Mouse (Mus musculus): Measurements from ENCODE around the gene Ehmt2. TPM values are rescaled to one million over a fixed set of nuclear protein-coding genes. Genes with fewer than 3 reads are reported as not detected.
"Not testable (repeated sequence)": the region's sequence is repeated elsewhere in the genome, so short reads cannot be mapped to it uniquely, and the experiment has no call there.

Gene Ehmt2
- polyA plus RNA-seq, 1 experiment from 2014 or later, result 90.1 TPM

DNA sequence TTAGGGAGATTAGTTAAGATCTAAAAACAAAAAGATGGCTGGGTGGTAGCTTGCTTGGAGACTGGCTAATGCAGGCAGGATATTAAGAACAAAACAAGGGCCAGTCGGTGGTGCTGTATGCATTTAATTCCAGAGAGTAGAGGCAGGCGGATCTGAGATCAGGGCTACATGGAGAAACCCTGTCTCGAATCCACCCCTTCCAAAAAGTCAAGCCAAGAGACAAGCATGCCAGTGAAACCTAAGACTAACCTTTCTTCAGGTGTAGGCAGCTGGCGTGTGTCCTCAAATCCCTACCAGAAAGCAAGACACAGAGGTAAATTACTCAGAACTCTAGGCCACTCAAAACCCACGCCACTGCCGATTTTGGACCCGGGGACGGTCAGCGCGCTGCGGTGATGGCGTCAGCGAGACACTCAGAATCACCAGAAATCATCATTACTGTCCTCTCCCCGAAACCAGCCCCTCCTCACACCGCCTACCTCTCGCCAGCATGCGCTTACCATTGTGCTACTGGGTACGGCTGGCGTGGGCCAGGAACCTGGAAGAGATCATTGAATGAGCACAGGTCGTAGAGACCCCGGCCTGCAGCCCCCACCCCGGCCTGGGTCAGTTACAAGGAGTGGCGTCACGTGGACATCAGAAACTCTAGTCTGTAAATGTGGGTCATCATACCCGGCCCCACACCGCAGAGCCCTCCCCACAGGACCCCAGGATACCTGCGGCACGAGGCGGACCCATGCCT, 53.5 kb downstream of the Ehmt2 start:
- Histone ChIP-seq H3K27ac (peak overlapping the region; percentile 92), H3K36me3 (peaks cover 18% of the 10 kb centered on the region), H3K9ac (peak overlapping the region; percentile 98), H3K4me3 (peak overlapping the region; percentile 80), H3K4me2 (peak overlapping the region; percentile 77), H3K9me3 (no peaks in the 10 kb centered on the region), H3K27me3 (peaks cover 20% of the 10 kb centered on the region), H3K4me1 (replicated peaks) (peaks cover 16% of the 10 kb centered on the region)
- ATAC-seq (ENCODE audit: low FRiP score), result peak; percentile 5
- under 1% methylated on average over 29 of the region's 29 CpGs for WGBS

DNA sequence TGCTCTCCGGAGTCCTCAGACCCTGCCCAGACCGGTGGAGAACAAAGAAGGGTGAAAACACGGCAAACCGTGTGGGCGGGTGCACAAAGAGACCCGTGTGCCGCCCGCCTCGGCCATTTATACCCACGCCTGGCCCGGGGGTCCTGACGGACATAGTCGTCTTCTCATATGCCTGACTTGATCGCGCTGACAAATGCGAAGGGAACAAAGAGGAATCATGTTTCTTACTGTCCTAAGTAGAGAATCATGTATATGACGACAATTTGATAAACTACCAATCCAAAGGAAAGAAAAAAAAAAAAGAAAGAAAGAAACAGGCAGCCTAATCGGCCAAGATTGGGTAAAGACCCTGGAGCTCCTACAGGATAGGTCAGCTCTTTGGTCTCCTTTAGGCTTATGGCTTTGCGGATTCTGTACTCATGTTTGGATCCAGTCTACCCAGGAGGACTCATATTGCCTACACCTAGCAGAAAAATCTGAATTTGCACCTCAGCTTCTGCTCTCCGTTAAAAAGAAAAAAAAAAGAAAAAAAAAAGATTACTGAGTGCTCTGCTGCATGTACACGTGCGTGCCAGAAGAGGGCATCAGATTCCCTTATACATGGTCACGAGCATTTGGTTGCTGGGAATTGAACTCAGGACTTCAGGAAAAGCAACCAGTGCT, 54.2 kb downstream of the Ehmt2 start:
- Histone ChIP-seq H3K9me3 (no peaks in the 10 kb centered on the region), H3K4me3 (peak overlapping the region; percentile 80), H3K4me2 (peak overlapping the region; percentile 77), H3K27ac (peak overlapping the region; percentile 92), H3K36me3 (peaks cover 18% of the 10 kb centered on the region), H3K9ac (peak overlapping the region; percentile 98), H3K4me1 (replicated peaks) (peaks cover 16% of the 10 kb centered on the region), H3K27me3 (peaks cover 22% of the 10 kb centered on the region)
- peak; percentile 84 for ATAC-seq (ENCODE audit: low FRiP score)
- under 1% methylated on average over 23 of the region's 23 CpGs for WGBS

DNA sequence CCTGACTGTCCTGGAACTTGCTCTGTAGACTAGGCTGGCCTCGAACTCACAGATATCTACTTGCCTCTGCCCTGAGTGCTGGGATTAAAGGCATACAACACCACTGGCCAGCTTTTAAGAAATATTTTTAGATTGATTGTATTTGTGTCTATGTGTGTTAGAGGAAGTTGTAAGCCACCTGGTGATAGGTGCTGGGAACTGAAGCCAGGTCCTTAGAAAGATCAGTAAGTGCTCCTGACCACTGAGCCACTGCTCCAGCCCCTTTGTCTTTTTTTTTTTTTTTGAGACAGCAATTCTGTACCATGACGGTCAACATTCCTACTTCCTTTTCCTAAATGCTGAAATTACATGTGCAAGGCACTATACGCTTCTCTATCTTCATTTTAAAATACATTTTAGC, 55.0 kb downstream of the Ehmt2 start:
- no peak for ATAC-seq (ENCODE audit: low FRiP score)
- peaks cover 22% of the 10 kb centered on the region for H3K27me3 ChIP-seq
- H3K9ac ChIP-seq, result no peak overlapping the region
- peaks cover 18% of the 10 kb centered on the region for H3K36me3 ChIP-seq
- 87% methylated on average over 3 of the region's 3 CpGs for WGBS
- no peaks in the 10 kb centered on the region for H3K9me3 ChIP-seq
- H3K4me2 ChIP-seq, result peak overlapping the region; percentile 77; the same call in 1 of the 2 replicates
- peak overlapping the region; percentile 80 for H3K4me3 ChIP-seq
- H3K4me1 ChIP-seq (replicated peaks), result peaks cover 16% of the 10 kb centered on the region
- peak overlapping the region; percentile 92; the same call in 1 of the 2 replicates for H3K27ac ChIP-seq

DNA sequence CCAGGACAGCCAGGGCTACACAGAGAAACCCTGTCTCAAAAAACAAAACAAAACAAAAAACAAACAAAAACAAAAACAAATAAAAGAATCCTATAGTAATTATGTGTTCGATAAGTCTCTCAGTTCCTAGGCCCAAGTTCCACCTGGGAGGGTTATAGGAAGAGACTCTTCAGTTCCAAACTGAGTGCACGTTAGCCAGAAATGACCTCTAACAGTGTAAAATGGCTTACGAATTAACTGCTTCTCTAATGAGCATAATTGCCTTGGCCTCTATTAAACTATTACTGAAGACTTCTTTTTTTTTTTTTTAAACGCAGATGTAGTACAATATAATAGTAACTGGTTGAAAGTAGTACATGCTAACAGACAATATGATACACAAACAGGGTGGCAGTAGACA, 55.6 kb downstream of the Ehmt2 start:
- no peaks in the 10 kb centered on the region for H3K9me3 ChIP-seq
- 92% methylated on average over 4 of the region's 4 CpGs for WGBS
- peaks cover 22% of the 10 kb centered on the region for H3K27me3 ChIP-seq
- H3K4me3 ChIP-seq, result no peak overlapping the region
- H3K4me2 ChIP-seq, result no peak overlapping the region
- H3K27ac ChIP-seq, result no peak overlapping the region
- ATAC-seq (ENCODE audit: low FRiP score), result no peak
- H3K4me1 ChIP-seq (replicated peaks), result peaks cover 16% of the 10 kb centered on the region
- peaks cover 18% of the 10 kb centered on the region for H3K36me3 ChIP-seq
- H3K9ac ChIP-seq, result no peak overlapping the region

DNA sequence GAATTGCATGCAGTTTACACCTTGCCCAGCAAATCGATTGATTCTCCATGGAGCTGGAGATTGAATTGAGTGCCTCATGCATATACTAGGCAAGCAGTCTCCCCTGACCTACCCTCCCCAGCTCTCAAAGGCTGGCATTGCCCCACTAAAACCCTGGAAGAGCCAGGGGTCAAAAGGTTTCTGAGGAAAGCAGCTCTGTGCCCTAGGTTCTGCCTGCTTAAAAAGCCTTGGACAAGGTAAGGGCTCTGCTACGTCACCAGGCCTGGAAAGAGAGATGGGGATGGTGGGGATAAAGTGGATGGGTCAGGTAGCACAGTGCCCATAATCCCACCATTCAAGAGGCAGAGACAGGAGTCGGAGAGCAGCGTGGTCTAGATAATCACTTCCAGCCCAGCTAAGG, 56.6 kb downstream of the Ehmt2 start:
- 88% methylated on average over 4 of the region's 4 CpGs for WGBS
- no peaks in the 10 kb centered on the region for H3K9me3 ChIP-seq
- no peak overlapping the region for H3K4me3 ChIP-seq
- ATAC-seq (ENCODE audit: low FRiP score), result no peak
- peak overlapping the region; percentile 35; the same call in 1 of the 2 replicates for H3K9ac ChIP-seq
- peaks cover 12% of the 10 kb centered on the region for H3K36me3 ChIP-seq
- peaks cover 28% of the 10 kb centered on the region for H3K27me3 ChIP-seq
- no peak overlapping the region for H3K4me2 ChIP-seq
- H3K4me1 ChIP-seq (replicated peaks), result peaks cover 18% of the 10 kb centered on the region
- no peak overlapping the region for H3K27ac ChIP-seq

DNA sequence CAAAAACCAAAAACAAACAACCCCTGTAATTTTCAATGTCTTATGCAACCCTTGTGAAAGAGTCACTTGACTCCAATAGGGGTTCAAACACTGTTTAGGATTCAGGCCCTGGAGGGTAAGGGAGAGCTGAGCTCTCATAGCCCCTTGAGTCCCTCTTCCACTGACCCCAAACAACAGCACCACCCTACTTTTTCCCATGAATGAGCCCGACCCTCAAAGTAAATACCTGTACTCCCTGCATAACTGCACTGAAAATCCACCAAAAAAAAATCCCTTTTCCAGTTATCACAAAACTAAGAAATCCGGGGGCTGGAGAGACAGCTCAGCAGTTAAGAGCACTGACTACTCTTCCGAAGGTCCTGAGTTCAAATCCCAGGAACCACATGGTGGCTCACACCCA, 57.6 kb downstream of the Ehmt2 start:
- peaks cover 37% of the 10 kb centered on the region for H3K27me3 ChIP-seq
- 78% methylated on average over 3 of the region's 3 CpGs for WGBS
- peaks cover 13% of the 10 kb centered on the region for H3K4me1 ChIP-seq (replicated peaks)
- H3K9me3 ChIP-seq, result no peaks in the 10 kb centered on the region
- H3K4me2 ChIP-seq, result no peak overlapping the region
- no peak for ATAC-seq (ENCODE audit: low FRiP score)
- no peak overlapping the region for H3K4me3 ChIP-seq
- no peak overlapping the region for H3K27ac ChIP-seq
- no peak overlapping the region for H3K9ac ChIP-seq
- peaks cover 2% of the 10 kb centered on the region for H3K36me3 ChIP-seq

DNA sequence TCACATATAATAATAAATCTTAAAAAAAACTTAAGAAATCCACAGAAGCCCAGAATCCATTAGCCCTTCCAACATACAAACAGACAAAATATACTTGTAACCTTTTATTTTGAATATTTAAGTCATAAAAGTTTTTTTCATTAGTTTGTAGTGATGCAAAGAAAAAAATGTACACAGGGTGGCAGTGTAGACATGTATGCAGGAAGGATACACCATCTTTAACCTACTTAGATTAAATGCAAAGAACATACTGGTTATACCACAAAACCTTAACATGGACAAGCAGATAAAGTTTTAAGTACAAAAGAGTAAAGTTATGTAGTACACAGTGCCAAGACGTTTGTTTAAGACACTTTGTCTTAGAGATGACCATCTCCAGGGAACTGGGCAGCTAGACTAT, 58.1 kb downstream of the Ehmt2 start:
- Histone ChIP-seq H3K9me3 (no peaks in the 10 kb centered on the region), H3K9ac (no peak overlapping the region), H3K27ac (no peak overlapping the region), H3K4me1 (replicated peaks) (peaks cover 11% of the 10 kb centered on the region), H3K36me3 (no peaks in the 10 kb centered on the region), H3K4me3 (no peak overlapping the region), H3K27me3 (peaks cover 41% of the 10 kb centered on the region), H3K4me2 (no peak overlapping the region)
- 44% methylated on average over 1 of the region's 1 CpGs for WGBS
- no peak for ATAC-seq (ENCODE audit: low FRiP score)

DNA sequence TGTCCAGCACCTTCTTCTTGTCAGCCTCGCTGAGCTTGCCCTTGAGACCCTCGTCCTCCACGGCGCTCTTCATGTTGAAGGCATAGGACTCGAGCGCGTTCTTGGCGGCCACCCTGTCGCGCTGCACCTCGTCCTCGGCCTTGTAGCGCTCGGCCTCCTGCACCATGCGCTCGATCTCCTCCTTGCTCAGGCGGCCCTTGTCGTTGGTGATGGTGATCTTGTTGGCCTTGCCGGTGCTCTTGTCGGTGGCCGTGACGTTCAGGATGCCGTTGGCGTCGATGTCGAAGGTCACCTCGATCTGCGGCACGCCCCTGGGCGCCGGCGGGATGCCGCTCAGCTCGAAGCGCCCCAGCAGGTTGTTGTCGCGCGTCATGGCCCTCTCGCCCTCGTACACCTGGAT, 59.0 kb downstream of the Ehmt2 start:
- not testable (repeated sequence) for H3K27ac ChIP-seq; H3K4me2 ChIP-seq; ATAC-seq (ENCODE audit: low FRiP score); H3K4me3 ChIP-seq; H3K36me3 ChIP-seq; H3K9ac ChIP-seq; H3K9me3 ChIP-seq
- 28% methylated on average over 37 of the region's 40 CpGs for WGBS
- H3K4me1 ChIP-seq (replicated peaks), result peaks cover 11% of the 10 kb centered on the region
- peaks cover 49% of the 10 kb centered on the region for H3K27me3 ChIP-seq

DNA sequence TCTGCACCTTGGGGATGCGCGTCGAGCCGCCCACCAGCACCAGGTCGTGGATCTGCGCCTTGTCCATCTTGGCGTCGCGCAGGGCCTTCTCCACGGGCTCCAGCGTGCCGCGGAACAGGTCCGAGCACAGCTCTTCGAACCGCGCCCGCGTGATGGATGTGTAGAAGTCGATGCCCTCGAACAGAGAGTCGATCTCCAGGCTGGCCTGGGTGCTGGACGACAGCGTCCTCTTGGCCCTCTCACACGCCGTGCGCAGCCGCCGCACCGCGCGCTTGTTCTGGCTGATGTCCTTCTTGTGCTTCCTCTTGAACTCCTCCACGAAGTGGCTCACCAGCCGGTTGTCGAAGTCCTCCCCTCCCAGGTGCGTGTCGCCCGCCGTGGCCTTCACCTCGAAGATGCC, 59.7 kb downstream of the Ehmt2 start:
- H3K36me3 ChIP-seq; H3K4me3 ChIP-seq; H3K27ac ChIP-seq; ATAC-seq (ENCODE audit: low FRiP score); H3K4me2 ChIP-seq; H3K9ac ChIP-seq; H3K9me3 ChIP-seq: not testable (repeated sequence)
- 33% methylated on average over 28 of the region's 40 CpGs for WGBS
- Histone ChIP-seq H3K27me3 (peaks cover 55% of the 10 kb centered on the region), H3K4me1 (replicated peaks) (peaks cover 11% of the 10 kb centered on the region)

DNA sequence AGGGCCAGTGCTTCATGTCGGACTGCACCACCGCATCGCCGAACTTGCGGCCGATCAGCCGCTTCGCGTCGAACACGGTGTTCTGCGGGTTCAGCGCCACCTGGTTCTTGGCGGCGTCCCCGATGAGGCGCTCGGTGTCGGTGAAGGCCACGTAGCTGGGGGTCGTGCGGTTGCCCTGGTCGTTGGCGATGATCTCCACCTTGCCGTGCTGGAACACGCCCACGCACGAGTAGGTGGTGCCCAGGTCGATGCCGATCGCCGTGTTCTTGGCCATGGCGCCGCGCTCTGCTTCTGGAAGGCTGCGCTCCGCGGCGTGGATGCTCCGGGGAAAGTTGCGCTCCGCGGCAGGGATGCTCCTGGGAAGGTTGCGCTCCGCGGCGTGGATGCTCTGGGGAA, 60.5 kb downstream of the Ehmt2 start:
- peak; percentile 60 for ATAC-seq (ENCODE audit: low FRiP score)
- Histone ChIP-seq H3K4me2 (peak overlapping the region; percentile 71), H3K4me1 (replicated peaks) (peaks cover 11% of the 10 kb centered on the region), H3K27me3 (peaks cover 61% of the 10 kb centered on the region), H3K4me3 (peak overlapping the region; percentile 44), H3K9ac (peak overlapping the region; percentile 60; the same call in 1 of the 2 replicates)
- 3% methylated on average over 28 of the region's 47 CpGs for WGBS
- H3K36me3 ChIP-seq, H3K27ac ChIP-seq, H3K9me3 ChIP-seq: not testable (repeated sequence)

DNA sequence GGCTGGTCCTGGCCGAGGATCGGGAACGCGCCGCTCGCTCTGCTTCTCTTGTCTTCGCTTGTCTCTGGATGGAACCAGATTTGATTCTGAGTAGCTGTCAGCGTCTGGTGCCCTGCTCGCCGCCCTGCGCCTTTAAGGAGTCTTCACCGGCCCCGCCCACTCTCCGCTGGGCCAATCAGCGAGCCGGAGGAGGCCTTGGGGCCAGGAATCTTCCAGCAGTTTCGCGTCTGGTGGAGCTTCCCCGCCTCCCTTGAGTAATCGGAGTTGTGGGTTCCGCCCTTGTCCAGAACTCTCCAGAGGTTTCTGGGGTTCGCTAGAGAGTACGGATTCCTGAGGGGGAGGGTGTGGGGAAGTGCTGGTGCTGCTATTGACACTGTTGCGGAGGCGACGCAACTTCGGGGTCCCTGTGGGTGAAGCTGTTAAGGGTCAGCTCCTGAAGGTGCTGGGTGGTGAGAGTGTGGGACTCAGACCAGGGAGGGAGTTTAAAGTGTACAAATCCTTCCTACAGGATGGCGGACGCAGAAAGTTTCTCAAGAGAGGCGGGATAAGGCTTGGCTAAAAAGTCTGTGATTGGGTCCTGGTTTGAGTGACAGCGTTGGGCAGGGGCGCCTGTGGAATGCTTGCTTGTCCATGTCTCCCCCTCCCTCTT, 61.0 kb downstream of the Ehmt2 start, which contains the start of gene Hspa1b:
Hspa1b (minus strand) TSS at position 109 of the 649 bp plus-strand sequence.
- peaks cover 11% of the 10 kb centered on the region for H3K4me1 ChIP-seq (replicated peaks)
- not testable (repeated sequence) for H3K9me3 ChIP-seq, H3K36me3 ChIP-seq
- 0% methylated on average over 32 of the region's 32 CpGs for WGBS
- H3K27ac ChIP-seq, result peak within 1 kb of the TSS; percentile 82
- H3K27me3 ChIP-seq, result peaks cover 63% of the 10 kb centered on the region
- H3K4me3 ChIP-seq, result peak within 1 kb of the TSS; percentile 44
- peak within 1 kb of the TSS; percentile 60; the same call in 1 of the 2 replicates for H3K9ac ChIP-seq
- ATAC-seq (ENCODE audit: low FRiP score), result peak; percentile 92
- H3K4me2 ChIP-seq, result peak within 1 kb of the TSS; percentile 71

DNA sequence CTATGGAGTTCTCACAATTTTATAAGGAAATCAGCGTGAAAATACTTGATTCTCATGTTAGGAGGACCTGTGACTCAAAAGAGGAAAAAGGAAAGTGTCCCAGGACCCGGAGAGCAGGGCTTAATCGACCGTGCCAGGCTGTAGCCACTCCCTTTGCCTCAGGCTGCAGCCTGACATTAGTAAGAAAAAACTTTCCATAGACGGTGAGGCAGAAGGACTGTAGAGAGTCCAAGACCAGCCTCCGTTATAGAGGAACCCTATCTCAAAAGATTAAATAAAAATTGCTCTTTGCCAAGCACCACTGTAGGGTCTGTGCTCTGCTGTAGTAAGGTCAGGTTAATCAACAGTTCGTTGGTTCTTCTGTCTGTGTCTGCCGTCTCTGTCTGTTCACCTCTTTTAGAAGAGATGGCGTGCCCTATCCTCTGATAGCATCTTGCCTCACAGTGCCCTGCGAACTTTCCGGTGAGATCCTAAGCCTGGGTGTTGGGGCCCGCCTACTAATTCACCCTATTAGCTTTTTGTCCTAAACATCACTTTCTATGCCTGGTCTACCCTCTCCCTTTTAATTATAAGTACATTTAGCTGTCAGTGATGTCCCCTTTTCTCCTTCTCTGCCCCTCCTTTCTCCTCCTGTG, 61.7 kb downstream of the Ehmt2 start:
- Histone ChIP-seq H3K27ac (no peak overlapping the region), H3K9ac (peak overlapping the region; percentile 56; the same call in 1 of the 2 replicates), H3K27me3 (peaks cover 63% of the 10 kb centered on the region)

More for the DNA sequence above, 61.7 kb downstream of the Ehmt2 start:
- no peaks in the 10 kb centered on the region for H3K36me3 ChIP-seq
- H3K4me1 ChIP-seq (replicated peaks), result peaks cover 11% of the 10 kb centered on the region
- H3K9me3 ChIP-seq, result no peaks in the 10 kb centered on the region
- H3K4me2 ChIP-seq, result peak overlapping the region; percentile 71
- WGBS, result 14% methylated on average over 12 of the region's 12 CpGs
- peak overlapping the region; percentile 44 for H3K4me3 ChIP-seq
- 0 out of 2 replicates have a peak, but pooled peaks have one; percentile 7 for ATAC-seq (ENCODE audit: low FRiP score)

Measured in hindbrain, embryonic 13.5 days (tissue).